ENCODE assay signal across 10 mouse cellular contexts in the genomic region with DNA sequence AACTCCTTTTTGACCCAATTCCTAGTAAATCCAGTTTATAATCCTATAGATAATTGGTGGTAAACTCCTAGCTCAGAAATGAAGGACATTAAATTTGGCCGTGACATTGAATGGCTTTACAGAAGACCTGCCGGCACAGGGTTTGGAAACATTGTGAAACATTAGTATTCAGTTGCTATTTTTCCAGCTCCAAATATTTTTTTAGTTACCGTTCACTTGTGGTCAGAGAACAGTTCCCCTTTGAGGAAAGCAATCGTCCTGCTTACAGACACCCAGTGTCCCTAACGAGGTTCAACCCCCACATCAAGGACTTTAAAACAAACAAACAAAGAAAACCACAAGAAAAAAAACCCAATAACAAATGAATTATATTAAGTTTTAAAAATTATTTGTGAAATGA. TPM values are rescaled to one million over a fixed set of nuclear protein-coding genes. Genes with fewer than 3 reads are reported as not detected.
DNase-seq lines count a peak whose midpoint lies in the region; ATAC-seq and TF ChIP-seq lines count a peak whose summit lies in the region.
"Had no signal": no experiment of that assay in that cellular context is flagged by ENCODE, and none has a peak within 500 bp of the region (broad histone marks: within the 10 kb centered on the region; RNA-seq: fewer than 3 reads in every experiment).

No protein-coding gene starts in this region.

- H3K4me1 ChIP-seq in embryonic facial prominence, embryonic 12.5 days: peaks cover 19% of the 10 kb centered on the region
- H3K4me1 ChIP-seq in embryonic facial prominence, embryonic 10.5 days: peaks cover 32% of the 10 kb centered on the region
- peaks cover 30% of the 10 kb centered on the region for H3K4me1 ChIP-seq in liver, embryonic 16.5 days (ENCODE audit: control insufficient read depth, low read depth, low read length)

- TF ChIP-seq CTCF in layer of hippocampus, adult 2 months (conservative IDR thresholded peaks at IDR 0.05): no peak

- no peak for DNase-seq in embryonic facial prominence, embryonic 10.5 days (ENCODE audit: low spot score)
- DNase-seq in layer of hippocampus, adult 2 months (ENCODE audit: low spot score in 2 of 2): no peak
- no peak for DNase-seq in layer of hippocampus, adult 8-10 months (ENCODE audit: low spot score in 2 of 2)
- peak; percentile 49 for DNase-seq in adipocyte (ENCODE audit: low spot score)
- no peak for DNase-seq in adrenal gland, postnatal 10 days
- DNase-seq: kidney, adult 9 months had no signal

- no peak overlapping the region for H3K9ac ChIP-seq in embryonic facial prominence, embryonic 12.5 days
- H3K9ac ChIP-seq in liver, embryonic 16.5 days (ENCODE audit: low read depth, low read length): no peak overlapping the region
- H3K9ac ChIP-seq: stomach, embryonic 15.5 days had no signal

- H3K36me3 ChIP-seq in embryonic facial prominence, embryonic 12.5 days: no peaks in the 10 kb centered on the region
- H3K36me3 ChIP-seq in embryonic facial prominence, embryonic 10.5 days (replicated peaks): no peaks in the 10 kb centered on the region
- H3K36me3 ChIP-seq in liver, embryonic 16.5 days (ENCODE audit: control insufficient read depth, insufficient read depth): no peaks in the 10 kb centered on the region; the same call in 1 of the 2 replicates
- H3K36me3 ChIP-seq: stomach, embryonic 15.5 days had no signal

- no peak overlapping the region for H3K27ac ChIP-seq in embryonic facial prominence, embryonic 12.5 days
- no peak overlapping the region for H3K27ac ChIP-seq in embryonic facial prominence, embryonic 10.5 days (replicated peaks)
- H3K27ac ChIP-seq in layer of hippocampus, adult 2 months: peak overlapping the region; percentile 96
- no peak overlapping the region for H3K27ac ChIP-seq in liver, embryonic 16.5 days (ENCODE audit: low read length)
- H3K27ac ChIP-seq: stomach, embryonic 15.5 days had no signal

- H3K27me3 ChIP-seq in embryonic facial prominence, embryonic 12.5 days: no peaks in the 10 kb centered on the region
- no peaks in the 10 kb centered on the region for H3K27me3 ChIP-seq in embryonic facial prominence, embryonic 10.5 days (replicated peaks; ENCODE audit: low read depth, poor library complexity, severe bottlenecking)
- H3K27me3 ChIP-seq in liver, embryonic 16.5 days (ENCODE audit: control insufficient read depth, insufficient read depth, low read depth, low read length): no peaks in the 10 kb centered on the region
- H3K27me3 ChIP-seq: stomach, embryonic 15.5 days had no signal

- ATAC-seq in embryonic facial prominence, embryonic 12.5 days (ENCODE audit: insufficient number of reproducible peaks, insufficient read depth, low FRiP score, low TSS enrichment): no peak
- ATAC-seq in liver, embryonic 16.5 days (ENCODE audit: low read depth): no peak
- no peak for ATAC-seq in monocyte, adult 5-6 weeks (replicated peaks; ENCODE audit: insufficient number of reproducible peaks, low FRiP score, low TSS enrichment, poor library complexity, severe bottlenecking)

- H3K4me3 ChIP-seq in embryonic facial prominence, embryonic 12.5 days: no peak overlapping the region
- H3K4me3 ChIP-seq in embryonic facial prominence, embryonic 10.5 days: no peak overlapping the region
- peak overlapping the region; percentile 74 for H3K4me3 ChIP-seq in layer of hippocampus, adult 2 months
- no peak overlapping the region for H3K4me3 ChIP-seq in liver, embryonic 16.5 days (ENCODE audit: low read depth, low read length)
- H3K4me3 ChIP-seq: stomach, embryonic 15.5 days had no signal

- 57% methylated on average over 5 of the region's 5 CpGs for WGBS in embryonic facial prominence, embryonic 12.5 days
- WGBS in embryonic facial prominence, embryonic 10.5 days: 75% methylated on average over 5 of the region's 5 CpGs
- 27% methylated on average over 5 of the region's 5 CpGs for WGBS in liver, embryonic 16.5 days (ENCODE audit: insufficient replicate concordance)

- H3K9me3 ChIP-seq in embryonic facial prominence, embryonic 12.5 days: no peaks in the 10 kb centered on the region
- no peaks in the 10 kb centered on the region for H3K9me3 ChIP-seq in embryonic facial prominence, embryonic 10.5 days
- no peaks in the 10 kb centered on the region for H3K9me3 ChIP-seq in liver, embryonic 16.5 days (replicated peaks; ENCODE audit: control insufficient read depth, low read length)
- H3K9me3 ChIP-seq: stomach, embryonic 15.5 days had no signal

- H3K4me2 ChIP-seq in embryonic facial prominence, embryonic 12.5 days (replicated peaks): peak overlapping the region; percentile 14; the same call in 1 of the 2 replicates
- H3K4me2 ChIP-seq in liver, embryonic 16.5 days (ENCODE audit: low read depth, low read length): peak overlapping the region; percentile 7; the same call in 1 of the 2 replicates
- H3K4me2 ChIP-seq: stomach, embryonic 15.5 days had no signal

RNA-seq across cellular contexts. Expression of a gene that starts 58.7 kb away (rescaled TPM):
- 63.7 and 74.3 TPM in 2 replicates for polyA plus RNA-seq in embryonic facial prominence, embryonic 12.5 days (2016; fragmentation: Nextera tagmentation; extraction: Ambion mirVana)
- polyA plus RNA-seq in embryonic facial prominence, embryonic 10.5 days (2016; fragmentation: Nextera tagmentation; extraction: Ambion mirVana): 52.2 and 55.0 TPM in 2 replicates
- total RNA-seq in layer of hippocampus, adult 2 months (2021): 100 to 1,000 TPM; 121 to 127 TPM
- 100 to 1,000 TPM; 160 to 169 (median 162) TPM for total RNA-seq in layer of hippocampus, adult 8-10 months (2022)
- polyA plus RNA-seq in liver, embryonic 16.5 days (2015; fragmentation: Nextera tagmentation; extraction: Ambion mirVana): 88.6 and 88.7 TPM in 2 replicates
- 100 to 1,000 TPM; 284 to 333 TPM for total RNA-seq in adrenal gland, postnatal 10 days (2021)
- 804 to 1,126 TPM (median 952 TPM) in 3 replicates for total RNA-seq in monocyte, adult 5-6 weeks (2017)
